Comparison of ENCODE assay signal across 10 mouse cellular contexts in genomic region chr5:72720587-72720986, GRCm38 (mm10). TPM values are rescaled to one million over a fixed set of nuclear protein-coding genes. Genes with fewer than 3 reads are reported as not detected.
DNase-seq lines count a peak whose midpoint lies in the region; ATAC-seq and TF ChIP-seq lines count a peak whose summit lies in the region.
"Had no signal": no experiment of that assay in that cellular context is flagged by ENCODE, and none has a peak within 500 bp of the region (broad histone marks: within the 10 kb centered on the region; RNA-seq: fewer than 3 reads in every experiment).

No protein-coding gene starts in this region.

- no peaks in the 10 kb centered on the region for H3K9me3 ChIP-seq in liver, embryonic 11.5 days (ENCODE audit: control insufficient read depth, low read length)
- no peaks in the 10 kb centered on the region for H3K9me3 ChIP-seq in CH12.LX (replicated peaks; ENCODE audit: low read length)
- no peaks in the 10 kb centered on the region for H3K9me3 ChIP-seq in stomach, postnatal 0 days (ENCODE audit: control insufficient read depth, low read length)

- no peak for ATAC-seq in liver, embryonic 11.5 days (replicated peaks; ENCODE audit: low FRiP score)
- no peak for ATAC-seq in stomach, postnatal 0 days (ENCODE audit: low FRiP score, low TSS enrichment)
- ATAC-seq in granulocyte monocyte progenitor cell, adult 5-6 weeks (replicated peaks; ENCODE audit: poor library complexity, severe bottlenecking) = no peak

- dilution Hi-C loops in CH12.LX (cut with MboI; ENCODE audit: extremely low pct_ligation_motif_present, extremely low pct_unique_long_range_greater_than_20kb, low sequenced_read_pairs) = no loop called here

- DNase-seq in liver (peak; percentile 15), CH12.LX (ENCODE audit: extremely low read depth) (no peak), R1 (ENCODE audit: low read depth, low spot score) (peak; percentile 34)
- no peak for DNase-seq in liver, embryonic 11.5 days (ENCODE audit: low spot score)
- no peak for DNase-seq in stomach, postnatal 0 days (ENCODE audit: low spot score)
- no peak for DNase-seq in heart, adult 18-20 months
- DNase-seq: adrenal gland, adult 2 months; cerebellum, adult 9-11 months; heart, adult 11 months had no signal

- no peaks in the 10 kb centered on the region for H3K4me1 ChIP-seq in liver, embryonic 11.5 days (replicated peaks; ENCODE audit: control insufficient read depth, insufficient read depth, low read length)
- peaks cover 6 to 26% of the 10 kb centered on the region in 2 experiments; a peak in 2 of 4 replicates for H3K4me1 ChIP-seq in CH12.LX (ENCODE audit: control insufficient read depth in 1 of 2, insufficient read depth in 2 of 2)
- no peaks in the 10 kb centered on the region for H3K4me1 ChIP-seq in stomach, postnatal 0 days (replicated peaks; ENCODE audit: control insufficient read depth, insufficient read depth)

- H3K27ac ChIP-seq in liver, embryonic 11.5 days (ENCODE audit: low read depth, low read length) = no peak overlapping the region
- no peak overlapping the region for H3K27ac ChIP-seq in CH12.LX (ENCODE audit: insufficient read depth, low read depth)
- no peak overlapping the region for H3K27ac ChIP-seq in stomach, postnatal 0 days (replicated peaks)

- peak in 1 of 2 experiments; percentile 61; a peak in 3 of 4 replicates for TF ChIP-seq CTCF in CH12.LX (conservative IDR thresholded peaks at IDR 0.05 in 1 of 2, IDR thresholded peaks at IDR 0.05 in 1 of 2; ENCODE audit: low read depth in 2 of 2, low read length in 2 of 2)
- peak; percentile 50 for TF ChIP-seq CTCF in stomach, postnatal 0 days (IDR thresholded peaks at IDR 0.05; ENCODE audit: low read depth)

- H3K4me3 ChIP-seq in liver, embryonic 11.5 days (ENCODE audit: low read depth, low read length) = no peak overlapping the region
- no peak overlapping the region for H3K4me3 ChIP-seq in CH12.LX (replicated peaks in 1 of 3; ENCODE audit: low read depth in 2 of 3, low read length in 2 of 3, poor library complexity in 1 of 3)
- H3K4me3 ChIP-seq in stomach, postnatal 0 days (ENCODE audit: low read depth, low read length) = no peak overlapping the region

- H3K27me3 ChIP-seq in liver, embryonic 11.5 days (replicated peaks; ENCODE audit: control insufficient read depth, insufficient read depth, low read length) = no peaks in the 10 kb centered on the region
- no peaks in the 10 kb centered on the region for H3K27me3 ChIP-seq in CH12.LX (replicated peaks)
- H3K27me3 ChIP-seq in stomach, postnatal 0 days (ENCODE audit: control insufficient read depth, insufficient read depth, low read length) = no peaks in the 10 kb centered on the region

- H3K9ac ChIP-seq in liver, embryonic 11.5 days (ENCODE audit: low read depth, low read length) = no peak overlapping the region
- H3K9ac ChIP-seq in CH12.LX (ENCODE audit: insufficient read depth, low read depth) = no peak overlapping the region
- no peak overlapping the region for H3K9ac ChIP-seq in stomach, postnatal 0 days (ENCODE audit: low read length)

- in situ Hi-C loops in CH12.LX (cut with MboI; ENCODE audit: low pct_ligation_motif_present, low pct_unique_long_range_greater_than_20kb, low sequenced_read_pairs) = loop anchor here (25.0 kb wide), 1 partner anchor 383 kb away; no protein-coding TSS in a partner anchor

- H3K36me3 ChIP-seq in liver, embryonic 11.5 days (ENCODE audit: control insufficient read depth, insufficient read depth, low read length) = no peaks in the 10 kb centered on the region
- no peaks in the 10 kb centered on the region for H3K36me3 ChIP-seq in CH12.LX (replicated peaks in 1 of 2; ENCODE audit: control insufficient read depth in 1 of 2, insufficient read depth in 1 of 2, low read length in 1 of 2)
- H3K36me3 ChIP-seq in stomach, postnatal 0 days (ENCODE audit: control insufficient read depth, insufficient read depth, low read length) = no peaks in the 10 kb centered on the region

- H3K4me2 ChIP-seq in liver, embryonic 11.5 days = no peak overlapping the region
- H3K4me2 ChIP-seq in CH12.LX (ENCODE audit: insufficient read depth, low read depth, poor library complexity, severe bottlenecking) = no peak overlapping the region
- no peak overlapping the region for H3K4me2 ChIP-seq in stomach, postnatal 0 days (replicated peaks; ENCODE audit: low read depth)

- WGBS in liver, embryonic 11.5 days = 58% methylated on average over 7 of the region's 7 CpGs
- 58% methylated on average over 7 of the region's 7 CpGs for WGBS in stomach, postnatal 0 days

- peak; percentile 35 for TF ChIP-seq RAD21 in CH12.LX (IDR thresholded peaks at IDR 0.05; ENCODE audit: low read depth, low read length)

- H3K79me2 ChIP-seq in CH12.LX (replicated peaks; ENCODE audit: control insufficient read depth, extremely low read depth, insufficient read depth, poor library complexity, severe bottlenecking) = no peaks in the 10 kb centered on the region

- TF ChIP-seq EP300 in CH12.LX (IDR thresholded peaks at IDR 0.05; ENCODE audit: low read length) = no peak
- TF ChIP-seq EP300 in stomach, postnatal 0 days (optimal IDR thresholded peaks at IDR 0.05) = no peak

- TF ChIP-seq POLR2A in CH12.LX (IDR thresholded peaks at IDR 0.05; ENCODE audit: low read depth, low read length) = no peak

TF ChIP-seq in CH12.LX, 34 proteins besides CTCF, POLR2A, EP300 and RAD21:
- peak; percentile 44; the same call in 1 of the 2 replicates for TF ChIP-seq SMC3 (IDR thresholded peaks at IDR 0.05; ENCODE audit: low read depth, low read length)
- no peak for TF ChIP-seq NRF1 (IDR thresholded peaks at IDR 0.05; ENCODE audit: low read depth, low read length)
- TF ChIP-seq JUND (conservative IDR thresholded peaks at IDR 0.05; ENCODE audit: low read depth, low read length) = no peak

RNA-seq across cellular contexts. Expression of gene Txk, which starts 32.0 kb away (rescaled TPM):
- not detected in 2 replicates for polyA plus RNA-seq in liver, embryonic 11.5 days (2014; fragmentation: Nextera tagmentation; extraction: Ambion mirVana)
- total RNA-seq in CH12.LX (2012; rRNA removed) (not detected in 2 replicates), CH12.LX (2014; rRNA removed) (0.08 TPM in 1 of 2 replicates, not detected in the other)
- 0.11 TPM in 2 replicates for polyA plus RNA-seq in CH12.LX (2012; ENCODE audit: insufficient read length, low read depth)
- polyA plus RNA-seq in stomach, postnatal 0 days (2015; fragmentation: Nextera tagmentation; extraction: Ambion mirVana) = 0.16 and 0.21 TPM in 2 replicates
- total RNA-seq in granulocyte monocyte progenitor cell, adult 5-6 weeks (2014; fragmentation: Nextera tagmentation) = not detected in 2 replicates
- total RNA-seq in granulocyte monocyte progenitor cell, adult 5-6 weeks (2017) = 0.31 TPM in 1 of 2 replicates, not detected in the other
- total RNA-seq in heart, adult 18-20 months (2021) = under 1 TPM; 0.10 to 0.51 TPM
- polyA plus RNA-seq: adrenal gland, adult 2 months had no signal

Comparison
In these comparisons a context has a peak if more than half of its experiments do, and no peak if none do; other contexts are left out.
1. DNase-seq: peak in liver (single experiment) and R1 (single experiment); none in liver, embryonic 11.5 days (single experiment), CH12.LX (single experiment), stomach, postnatal 0 days (single experiment) and heart, adult 18-20 months (0 of 2).